Mouse (Mus musculus) liver, embryonic 11.5 days (tissue): ENCODE measurements around the gene Epsti1. TPM values are rescaled to one million over a fixed set of nuclear protein-coding genes. Genes with fewer than 3 reads are reported as not detected.

Experiments
- ATAC-seq: fragments of 200-750 bp; cut with Nextera tagmentation; replicated peaks from 2 replicates; pipeline ENCODE4 v1.8.0; 2017; ENCODE audit warnings: moderate number of reproducible peaks, mild to moderate bottlenecking, moderate TSS enrichment, moderate library complexity; ENCODE audit not compliant: low FRiP score
- DNase-seq: peaks from one replicate; pipeline ENCODE4 v3.0.0-alpha.2; 2017; ENCODE audit warnings: low spot score
- H3K27ac ChIP-seq: fragments of 300-500 bp; sonication (generic); 2 replicates; pipeline ENCODE4 v1.5.1; 2014; ENCODE audit warnings: mild to moderate bottlenecking, low read depth, low read length, control low read depth
- H3K27me3 ChIP-seq: fragments of 300-500 bp; sonication (generic); replicated peaks from 2 replicates; pipeline ENCODE4 v1.6.1; 2014; ENCODE audit warnings: low read length, mixed read lengths; ENCODE audit not compliant: control insufficient read depth, insufficient read depth
- H3K36me3 ChIP-seq: fragments of 300-500 bp; sonication (generic); 2 replicates; pipeline ENCODE4 v1.6.1; 2014; ENCODE audit warnings: mild to moderate bottlenecking, low read length, moderate library complexity, mixed read lengths; ENCODE audit not compliant: control insufficient read depth, insufficient read depth
- H3K4me1 ChIP-seq: fragments of 300-500 bp; sonication (generic); replicated peaks from 2 replicates; pipeline ENCODE4 v1.6.1; 2014; ENCODE audit warnings: low read length, mixed read lengths; ENCODE audit not compliant: control insufficient read depth, insufficient read depth
- H3K4me2 ChIP-seq: fragments of 300-500 bp; sonication (generic); 2 replicates; pipeline ENCODE4 v1.6.1; 2014; ENCODE audit warnings: mild to moderate bottlenecking, control low read depth, moderate library complexity
- H3K4me3 ChIP-seq: fragments of 300-500 bp; sonication (generic); 2 replicates; pipeline ENCODE4 v1.5.1; 2014; ENCODE audit warnings: low read depth, low read length, control low read depth
- H3K9ac ChIP-seq: fragments of 300-500 bp; sonication (generic); 2 replicates; pipeline ENCODE4 v1.6.1; 2014; ENCODE audit warnings: low read depth, low read length, control low read depth
- H3K9me3 ChIP-seq: fragments of 300-500 bp; sonication (generic); 2 replicates; pipeline ENCODE4 v1.6.1; 2016; ENCODE audit warnings: low read length, inconsistent platforms, mixed read lengths; ENCODE audit not compliant: control insufficient read depth
- WGBS: fragments of 180-500 bp; shearing (Covaris S2); extraction: QIAGEN DNeasy Blood & Tissue Kit; methylation state at CpG from one replicate; pipeline ENCODE4 v1.1.7; 2014; 5-methylcytosine and 5-hydroxymethylcytosine counted together
- polyA plus RNA-seq: library from polyadenylated mRNA; unstranded; fragments of >200 nt; fragmentation: Nextera tagmentation; extraction: Ambion mirVana; gene quantifications from 2 replicates; pipeline ENCODE4 v1.2.1, GENCODE M21; 2014

Epsti1 gene
- polyA plus RNA-seq, 1 experiment from 2014 or later, result 0.97 TPM

GRCm38 (mm10) chr14:77928653-77929052, 24.6 kb downstream of the Epsti1 start:
- ATAC-seq, result no peak
- H3K4me1 ChIP-seq, result no peaks in the 10 kb centered on the region; the same call in 1 of the 2 replicates
- H3K27me3 ChIP-seq, result no peaks in the 10 kb centered on the region
- H3K9me3 ChIP-seq, result no peaks in the 10 kb centered on the region
- no peak overlapping the region for H3K9ac ChIP-seq
- no peak for DNase-seq
- no peak overlapping the region for H3K27ac ChIP-seq
- WGBS, result 72% methylated on average over 5 of the region's 5 CpGs
- no peak overlapping the region for H3K4me3 ChIP-seq
- H3K36me3 ChIP-seq, result no peaks in the 10 kb centered on the region
- H3K4me2 ChIP-seq, result no peak overlapping the region

GRCm38 (mm10) chr14:77929139-77929678, 25.2 kb downstream of the Epsti1 start:
- Histone ChIP-seq H3K9ac (no peak overlapping the region), H3K27me3 (no peaks in the 10 kb centered on the region), H3K4me1 (no peaks in the 10 kb centered on the region; the same call in 1 of the 2 replicates), H3K27ac (no peak overlapping the region), H3K4me2 (no peak overlapping the region), H3K9me3 (no peaks in the 10 kb centered on the region), H3K36me3 (no peaks in the 10 kb centered on the region), H3K4me3 (no peak overlapping the region)
- DNase-seq (no peak), ATAC-seq (no peak)
- 60% methylated on average over 2 of the region's 2 CpGs for WGBS

GRCm38 (mm10) chr14:77932150-77933047, 28.4 kb downstream of the Epsti1 start:
- 36% methylated on average over 12 of the region's 12 CpGs for WGBS
- peak; percentile 31 for DNase-seq
- H3K4me2 ChIP-seq, result no peak overlapping the region

GRCm38 (mm10) chr14:77933243-77933642, 29.2 kb downstream of the Epsti1 start:
- ATAC-seq (no peak), DNase-seq (no peak)
- no peak overlapping the region for H3K9ac ChIP-seq
- no peaks in the 10 kb centered on the region; the same call in 1 of the 2 replicates for H3K4me1 ChIP-seq
- H3K4me3 ChIP-seq, result no peak overlapping the region
- no peaks in the 10 kb centered on the region for H3K36me3 ChIP-seq
- H3K27ac ChIP-seq, result no peak overlapping the region
- WGBS, result 91% methylated on average over 5 of the region's 5 CpGs
- no peaks in the 10 kb centered on the region for H3K27me3 ChIP-seq
- no peak overlapping the region for H3K4me2 ChIP-seq
- H3K9me3 ChIP-seq, result no peaks in the 10 kb centered on the region

More at GRCm38 (mm10) chr14:77932150-77933047, 28.4 kb downstream of the Epsti1 start:
- Histone ChIP-seq H3K9me3 (no peaks in the 10 kb centered on the region), H3K27ac (no peak overlapping the region), H3K36me3 (no peaks in the 10 kb centered on the region), H3K9ac (no peak overlapping the region), H3K27me3 (no peaks in the 10 kb centered on the region), H3K4me3 (no peak overlapping the region), H3K4me1 (no peaks in the 10 kb centered on the region; the same call in 1 of the 2 replicates)
- no peak for ATAC-seq

- ATAC-seq (no peak), DNase-seq (no peak)
- WGBS, result 63% methylated on average over 3 of the region's 3 CpGs
- H3K4me1 ChIP-seq, result no peaks in the 10 kb centered on the region; the same call in 1 of the 2 replicates
- H3K4me2 ChIP-seq, result no peak overlapping the region
- H3K4me3 ChIP-seq, result no peak overlapping the region
- no peak overlapping the region for H3K9ac ChIP-seq
- no peaks in the 10 kb centered on the region for H3K9me3 ChIP-seq
- H3K27me3 ChIP-seq, result no peaks in the 10 kb centered on the region
- no peak overlapping the region for H3K27ac ChIP-seq
- no peaks in the 10 kb centered on the region for H3K36me3 ChIP-seq
These were observed 30.4 kb downstream of the Epsti1 start for GRCm38 (mm10) chr14:77934431-77934830.

GRCm38 (mm10) chr14:77941105-77941504, 37.1 kb downstream of the Epsti1 start:
- Histone ChIP-seq H3K4me1 (no peaks in the 10 kb centered on the region), H3K36me3 (no peaks in the 10 kb centered on the region), H3K9me3 (no peaks in the 10 kb centered on the region), H3K4me3 (no peak overlapping the region), H3K9ac (no peak overlapping the region), H3K27me3 (no peaks in the 10 kb centered on the region), H3K4me2 (no peak overlapping the region), H3K27ac (no peak overlapping the region)
- no peak for ATAC-seq
- no peak for DNase-seq
- WGBS, result 91% methylated on average over 1 of the region's 1 CpGs

- Histone ChIP-seq H3K4me1 (no peaks in the 10 kb centered on the region), H3K36me3 (no peaks in the 10 kb centered on the region), H3K27me3 (no peaks in the 10 kb centered on the region), H3K9ac (no peak overlapping the region), H3K9me3 (no peaks in the 10 kb centered on the region), H3K4me3 (no peak overlapping the region), H3K27ac (no peak overlapping the region), H3K4me2 (no peak overlapping the region)
- DNase-seq (no peak), ATAC-seq (no peak)
- WGBS, result 54% methylated on average over 9 of the region's 9 CpGs
These were observed 38.2 kb downstream of the Epsti1 start for GRCm38 (mm10) chr14:77942235-77942634.

GRCm38 (mm10) chr14:77942793-77943558, 38.9 kb downstream of the Epsti1 start:
- no peak overlapping the region for H3K27ac ChIP-seq
- no peak overlapping the region for H3K4me2 ChIP-seq
- no peaks in the 10 kb centered on the region for H3K36me3 ChIP-seq
- WGBS, result 85% methylated on average over 15 of the region's 15 CpGs
- H3K4me1 ChIP-seq, result no peaks in the 10 kb centered on the region
- ATAC-seq (no peak), DNase-seq (no peak)
- H3K9me3 ChIP-seq, result no peaks in the 10 kb centered on the region
- H3K4me3 ChIP-seq, result no peak overlapping the region
- H3K9ac ChIP-seq, result no peak overlapping the region
- no peaks in the 10 kb centered on the region for H3K27me3 ChIP-seq
